Mouse (Mus musculus) embryonic fibroblast, embryonic 13.5 days (primary cell): ENCODE measurements around the gene Med19.

Source experiments
- CTCF ChIP-seq: IDR thresholded peaks from 2 replicates; pipeline ENCODE4 v1.5.1; 2011; ENCODE audit warnings: mild to moderate bottlenecking, control low read depth, low read length, moderate library complexity, borderline replicate concordance; ENCODE audit not compliant: insufficient read depth
- POLR2A ChIP-seq: IDR thresholded peaks from 2 replicates; pipeline ENCODE4 v1.6.1; 2011; ENCODE audit warnings: low read depth, mild to moderate bottlenecking, control low read depth, low read length, moderate library complexity

DNA sequence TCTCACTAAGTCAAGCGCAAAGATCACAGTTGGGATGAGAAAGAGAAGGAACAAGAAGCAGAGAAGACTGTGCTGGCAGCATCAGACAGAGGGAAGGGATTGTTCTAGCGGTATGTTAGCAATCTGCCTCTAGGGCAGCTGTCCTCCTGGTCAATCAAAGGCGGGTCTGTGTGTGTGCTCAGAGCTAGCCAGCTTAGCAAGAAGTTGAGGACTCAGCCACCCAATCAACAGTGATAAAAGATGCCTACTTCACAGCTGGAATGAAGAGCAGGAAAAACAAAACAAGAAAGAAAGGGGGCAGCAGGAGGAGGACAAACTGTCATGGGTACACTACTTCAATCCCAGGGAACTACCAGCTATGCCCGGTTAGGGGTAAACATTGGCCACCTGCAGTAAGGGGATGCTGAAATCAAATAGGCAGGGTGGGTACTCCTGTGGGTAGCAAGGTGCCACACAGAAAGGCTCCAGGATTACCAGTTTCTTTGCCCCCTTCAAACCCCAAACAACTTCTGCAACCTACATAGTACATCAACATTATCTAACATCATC lies 43.2 kb upstream of the Med19 start:
- TF ChIP-seq POLR2A: no peak
- no peak for TF ChIP-seq CTCF
